8 mouse cellular contexts compared by ENCODE assay signal in the genomic region with DNA sequence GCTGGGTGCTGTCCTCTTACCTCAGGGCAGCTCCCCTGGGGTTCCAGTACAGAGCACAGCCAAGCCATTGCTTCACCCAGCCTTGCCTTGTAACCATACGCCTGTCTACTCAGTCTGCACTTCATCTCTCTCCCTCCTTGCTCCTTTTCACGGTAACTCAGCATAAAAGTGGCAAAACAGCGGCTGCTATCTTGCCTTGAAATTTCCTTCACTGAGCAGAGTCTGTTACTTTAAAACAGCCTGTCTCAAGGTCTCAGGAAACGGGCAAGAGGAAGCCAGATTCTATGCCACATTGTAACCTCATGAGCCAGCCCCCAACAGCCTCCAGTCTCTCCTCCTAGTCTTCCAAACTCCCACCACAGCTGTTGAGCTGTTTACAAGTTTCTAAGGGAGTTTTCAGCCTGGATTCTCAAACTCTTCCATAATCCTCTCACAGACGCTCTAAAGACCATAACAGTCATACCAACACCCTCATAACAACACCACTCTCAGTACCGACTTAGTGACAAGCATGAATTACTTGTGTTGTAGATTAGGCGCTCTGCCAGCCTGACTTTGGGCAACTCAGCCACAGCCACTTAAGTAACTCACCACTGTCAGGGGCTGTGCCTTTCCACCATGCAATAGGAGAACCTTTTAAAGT. TPM values are rescaled to one million over a fixed set of nuclear protein-coding genes. Genes with fewer than 3 reads are reported as not detected.
DNase-seq lines count a peak whose midpoint lies in the region; ATAC-seq and TF ChIP-seq lines count a peak whose summit lies in the region.

No protein-coding gene starts in this region.

- no peaks in the 10 kb centered on the region for H3K9me3 ChIP-seq in liver, embryonic 11.5 days (ENCODE audit: control insufficient read depth, low read length)
- H3K9me3 ChIP-seq in liver, embryonic 16.5 days (replicated peaks; ENCODE audit: control insufficient read depth, low read length): no peaks in the 10 kb centered on the region
- no peaks in the 10 kb centered on the region for H3K9me3 ChIP-seq in stomach, embryonic 16.5 days (replicated peaks; ENCODE audit: control insufficient read depth, low read length)
- no peaks in the 10 kb centered on the region for H3K9me3 ChIP-seq in hindbrain, postnatal 0 days (ENCODE audit: low read length)

- no peak overlapping the region for H3K4me3 ChIP-seq in liver, embryonic 11.5 days (ENCODE audit: low read depth, low read length)
- no peak overlapping the region for H3K4me3 ChIP-seq in liver, embryonic 16.5 days (ENCODE audit: low read depth, low read length)
- no peak overlapping the region for H3K4me3 ChIP-seq in stomach, embryonic 16.5 days (replicated peaks; ENCODE audit: low read length)
- no peak overlapping the region for H3K4me3 ChIP-seq in hindbrain, postnatal 0 days (ENCODE audit: low read length)

- no peaks in the 10 kb centered on the region for H3K4me1 ChIP-seq in liver, embryonic 11.5 days (replicated peaks; ENCODE audit: control insufficient read depth, insufficient read depth, low read length)
- no peaks in the 10 kb centered on the region; the same call in 1 of the 2 replicates for H3K4me1 ChIP-seq in liver, embryonic 16.5 days (ENCODE audit: control insufficient read depth, low read depth, low read length)
- peaks cover 8% of the 10 kb centered on the region for H3K4me1 ChIP-seq in stomach, embryonic 16.5 days (ENCODE audit: control insufficient read depth, insufficient read depth, low read length)
- no peaks in the 10 kb centered on the region for H3K4me1 ChIP-seq in hindbrain, postnatal 0 days (ENCODE audit: insufficient read depth, low read length)

- no peak overlapping the region for H3K9ac ChIP-seq in liver, embryonic 11.5 days (ENCODE audit: low read depth, low read length)
- H3K9ac ChIP-seq in liver, embryonic 16.5 days (ENCODE audit: low read depth, low read length): no peak overlapping the region
- H3K9ac ChIP-seq in stomach, embryonic 16.5 days (ENCODE audit: low read length): 0 out of 2 replicates have a peak overlapping the region, but pooled peaks have one; percentile 36
- no peak overlapping the region for H3K9ac ChIP-seq in hindbrain, postnatal 0 days (replicated peaks; ENCODE audit: low read length)

- WGBS in liver, embryonic 11.5 days: 47% methylated on average over 7 of the region's 7 CpGs
- WGBS in liver, embryonic 16.5 days (ENCODE audit: insufficient replicate concordance): 18% methylated on average over 7 of the region's 7 CpGs
- WGBS in stomach, embryonic 16.5 days: 39% methylated on average over 7 of the region's 7 CpGs
- 55% methylated on average over 7 of the region's 7 CpGs for WGBS in hindbrain, postnatal 0 days

- H3K27me3 ChIP-seq in liver, embryonic 11.5 days (replicated peaks; ENCODE audit: control insufficient read depth, insufficient read depth, low read length): no peaks in the 10 kb centered on the region
- no peaks in the 10 kb centered on the region for H3K27me3 ChIP-seq in liver, embryonic 16.5 days (ENCODE audit: control insufficient read depth, insufficient read depth, low read depth, low read length)
- H3K27me3 ChIP-seq in stomach, embryonic 16.5 days (ENCODE audit: control insufficient read depth, insufficient read depth, low read length): no peaks in the 10 kb centered on the region
- H3K27me3 ChIP-seq in hindbrain, postnatal 0 days (ENCODE audit: insufficient read depth, low read length): no peaks in the 10 kb centered on the region

- peaks cover 6% of the 10 kb centered on the region; the same call in 1 of the 2 replicates for H3K36me3 ChIP-seq in liver, embryonic 11.5 days (ENCODE audit: control insufficient read depth, insufficient read depth, low read length)
- H3K36me3 ChIP-seq in liver, embryonic 16.5 days (ENCODE audit: control insufficient read depth, insufficient read depth): peaks cover 6% of the 10 kb centered on the region; the same call in 1 of the 2 replicates
- H3K36me3 ChIP-seq in stomach, embryonic 16.5 days (ENCODE audit: control insufficient read depth, insufficient read depth, low read length): no peaks in the 10 kb centered on the region; the same call in 1 of the 2 replicates
- H3K36me3 ChIP-seq in hindbrain, postnatal 0 days (ENCODE audit: insufficient read depth, low read length): no peaks in the 10 kb centered on the region

- H3K4me2 ChIP-seq in liver, embryonic 11.5 days: no peak overlapping the region
- H3K4me2 ChIP-seq in liver, embryonic 16.5 days (ENCODE audit: low read depth, low read length): no peak overlapping the region
- H3K4me2 ChIP-seq in stomach, embryonic 16.5 days (ENCODE audit: low read depth, low read length): no peak overlapping the region
- H3K4me2 ChIP-seq in hindbrain, postnatal 0 days (ENCODE audit: low read depth, low read length): no peak overlapping the region

- no peak for DNase-seq in liver, embryonic 11.5 days (ENCODE audit: low spot score)
- DNase-seq in liver: no peak
- peak; percentile 38 for DNase-seq in heart, adult 8-10 months (ENCODE audit: low spot score)
- DNase-seq in hindbrain, postnatal 0 days (ENCODE audit: low spot score): no peak
- no peak for DNase-seq in frontal cortex, postnatal 10 days (ENCODE audit: low spot score in 2 of 2)

- ATAC-seq in liver, embryonic 11.5 days (replicated peaks; ENCODE audit: low FRiP score): no peak
- no peak for ATAC-seq in liver, embryonic 16.5 days (ENCODE audit: low read depth)
- ATAC-seq in stomach, embryonic 16.5 days (ENCODE audit: insufficient read depth, low FRiP score): no peak
- ATAC-seq in hindbrain, postnatal 0 days: no peak
- ATAC-seq in inflammation-experienced regulatory T-cells, adult 6 months: no peak

- no peak for TF ChIP-seq CTCF in hindbrain, postnatal 0 days (IDR thresholded peaks at IDR 0.05; ENCODE audit: low read depth)

- H3K27ac ChIP-seq in liver, embryonic 11.5 days (ENCODE audit: low read depth, low read length): peak overlapping the region; percentile 41; the same call in 1 of the 2 replicates
- H3K27ac ChIP-seq in liver, embryonic 16.5 days (ENCODE audit: low read length): peak overlapping the region; percentile 34
- peak overlapping the region; percentile 55 for H3K27ac ChIP-seq in stomach, embryonic 16.5 days (ENCODE audit: low read length)
- H3K27ac ChIP-seq in hindbrain, postnatal 0 days: no peak overlapping the region

RNA-seq across cellular contexts. Expression of a gene that starts 8.6 kb away (rescaled TPM):
- not detected in 2 replicates for polyA plus RNA-seq in liver, embryonic 11.5 days (2014; fragmentation: Nextera tagmentation; extraction: Ambion mirVana)
- total RNA-seq in heart, adult 8-10 months (2022): not detected
- polyA plus RNA-seq in liver, embryonic 16.5 days (2015; fragmentation: Nextera tagmentation; extraction: Ambion mirVana): 0.05 TPM in 1 of 2 replicates, not detected in the other
- not detected in 2 replicates for polyA plus RNA-seq in stomach, embryonic 16.5 days (2015; fragmentation: Nextera tagmentation; extraction: Ambion mirVana)
- total RNA-seq in hindbrain, postnatal 0 days (2014; rRNA removed): not detected in 2 replicates
- polyA plus RNA-seq in hindbrain, postnatal 0 days (2015; fragmentation: Nextera tagmentation; extraction: Ambion mirVana): not detected in 2 replicates
- under 1 TPM in 1 of 3 experiments, not detected in 2; 0.38 TPM for polyA plus RNA-seq in inflammation-experienced regulatory T-cells, adult 6 months (2017; shearing (Covaris generic))

RNA-seq across cellular contexts. Expression of a gene that starts 21.5 kb away (rescaled TPM):
- polyA plus RNA-seq in liver, embryonic 11.5 days (2014; fragmentation: Nextera tagmentation; extraction: Ambion mirVana): 53.7 and 61.1 TPM in 2 replicates
- total RNA-seq in heart, adult 8-10 months (2022): 10 to 100 TPM; 38.6 to 45.7 (median 39.3) TPM
- 49.1 and 49.9 TPM in 2 replicates for polyA plus RNA-seq in liver, embryonic 16.5 days (2015; fragmentation: Nextera tagmentation; extraction: Ambion mirVana)
- 75.3 and 79.8 TPM in 2 replicates for polyA plus RNA-seq in stomach, embryonic 16.5 days (2015; fragmentation: Nextera tagmentation; extraction: Ambion mirVana)
- total RNA-seq in hindbrain, postnatal 0 days (2014; rRNA removed): 15.2 and 18.1 TPM in 2 replicates
- 28.3 and 31.8 TPM in 2 replicates for polyA plus RNA-seq in hindbrain, postnatal 0 days (2015; fragmentation: Nextera tagmentation; extraction: Ambion mirVana)
- polyA plus RNA-seq in inflammation-experienced regulatory T-cells, adult 6 months (2017; shearing (Covaris generic)): 100 to 1,000 TPM; 221 to 397 (median 300) TPM
